23 mouse cellular contexts compared by ENCODE assay signal in the genomic region with DNA sequence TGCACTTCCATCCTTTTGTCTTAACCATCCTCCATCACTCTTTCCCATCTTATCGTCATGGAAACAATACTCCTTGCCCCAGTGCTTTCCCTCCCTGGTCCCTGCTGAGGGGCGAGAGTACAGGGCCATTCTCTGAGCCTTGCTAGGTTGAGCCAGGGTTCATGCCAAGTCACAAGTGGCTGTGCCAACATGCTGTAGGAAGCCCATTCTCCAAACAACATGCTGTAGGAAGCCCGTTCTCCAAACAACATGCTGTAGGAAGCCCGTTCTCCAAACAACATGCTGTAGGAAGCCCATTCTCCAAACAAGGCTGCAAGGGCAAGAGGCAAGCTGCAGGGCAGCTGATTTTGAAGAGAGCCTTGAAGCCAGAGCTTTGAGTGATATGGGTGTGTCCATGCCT. TPM values are rescaled to one million over a fixed set of nuclear protein-coding genes. Genes with fewer than 3 reads are reported as not detected.
A peak's percentile ranks its signal among the peaks of the same experiment; 100 is the strongest.
DNase-seq lines count a peak whose midpoint lies in the region; ATAC-seq lines count a peak whose summit lies in the region.
"Had no signal": no experiment of that assay in that cellular context is flagged by ENCODE, and none has a peak within 500 bp of the region (broad histone marks: within the 10 kb centered on the region; RNA-seq: fewer than 3 reads in every experiment).

No protein-coding gene starts in this region.

- peaks cover 7% of the 10 kb centered on the region for H3K4me1 ChIP-seq in heart, embryonic 10.5 days
- H3K4me1 ChIP-seq in lung, embryonic 16.5 days (replicated peaks; ENCODE audit: control insufficient read depth, insufficient read depth, low read length) = peaks cover 4% of the 10 kb centered on the region

- H3K36me3 ChIP-seq in heart, embryonic 10.5 days = no peaks in the 10 kb centered on the region
- no peaks in the 10 kb centered on the region for H3K36me3 ChIP-seq in lung, embryonic 16.5 days (ENCODE audit: control insufficient read depth, insufficient read depth, low read length)
- H3K36me3 ChIP-seq: embryonic facial prominence, embryonic 13.5 days; forebrain, embryonic 12.5 days; heart, embryonic 15.5 days; hindbrain, embryonic 10.5 days had no signal

- no peaks in the 10 kb centered on the region for H3K9me3 ChIP-seq in heart, embryonic 10.5 days
- no peaks in the 10 kb centered on the region for H3K9me3 ChIP-seq in lung, embryonic 16.5 days (ENCODE audit: control insufficient read depth, low read length)
- H3K9me3 ChIP-seq: embryonic facial prominence, embryonic 13.5 days; forebrain, embryonic 12.5 days; heart, embryonic 15.5 days; hindbrain, embryonic 10.5 days had no signal

- peak; percentile 43 for DNase-seq in heart, embryonic 10.5 days (ENCODE audit: low spot score)
- DNase-seq in heart, postnatal 36 days = no peak
- DNase-seq in lung, postnatal 25 days (ENCODE audit: low spot score) = peak; percentile 55
- no peak for DNase-seq in spleen, postnatal 4 days (ENCODE audit: low spot score in 2 of 2)
- no peak for DNase-seq in spleen, postnatal 36 days (ENCODE audit: low spot score in 2 of 2)
- DNase-seq in right cerebral cortex, adult 2 months (ENCODE audit: low spot score in 2 of 2) = no peak
- DNase-seq: adrenal gland, postnatal 10 days; B cell, adult 2 months; cerebellum, adult 11-12 months; cerebellum, adult 9-10 months; cerebellum, postnatal 25 days; gastrocnemius, postnatal 10 days; heart, adult 18-20 months; heart, postnatal 14 days had no signal

- H3K9ac ChIP-seq in lung, embryonic 16.5 days (ENCODE audit: low read length) = no peak overlapping the region
- H3K9ac ChIP-seq: embryonic facial prominence, embryonic 13.5 days; forebrain, embryonic 12.5 days; heart, embryonic 15.5 days; hindbrain, embryonic 14.5 days had no signal

- no peak overlapping the region for H3K4me2 ChIP-seq in lung, embryonic 16.5 days (ENCODE audit: low read depth, low read length)
- H3K4me2 ChIP-seq: embryonic facial prominence, embryonic 13.5 days; forebrain, embryonic 12.5 days; heart, embryonic 11.5 days; heart, embryonic 15.5 days; hindbrain, embryonic 14.5 days had no signal

- H3K27me3 ChIP-seq in heart, embryonic 10.5 days (ENCODE audit: insufficient read depth, poor library complexity, severe bottlenecking) = no peaks in the 10 kb centered on the region
- H3K27me3 ChIP-seq in lung, embryonic 16.5 days (ENCODE audit: control insufficient read depth, insufficient read depth, low read depth, low read length) = no peaks in the 10 kb centered on the region
- H3K27me3 ChIP-seq: embryonic facial prominence, embryonic 13.5 days; heart, embryonic 15.5 days had no signal

- 86% methylated on average over 4 of the region's 4 CpGs for WGBS in heart, embryonic 10.5 days
- WGBS in lung, embryonic 16.5 days = 57% methylated on average over 4 of the region's 4 CpGs

- peak; percentile 51 for ATAC-seq in lung, embryonic 16.5 days (ENCODE audit: low read depth)
- ATAC-seq: forebrain, embryonic 16.5 days had no signal

- intact Hi-C loops in heart, postnatal 36 days (cut with DNase I) = no loop called here

- no peak overlapping the region for H3K4me3 ChIP-seq in heart, embryonic 10.5 days
- no peak overlapping the region for H3K4me3 ChIP-seq in lung, embryonic 16.5 days (ENCODE audit: low read length)
- H3K4me3 ChIP-seq: embryonic facial prominence, embryonic 13.5 days; forebrain, embryonic 12.5 days; heart, embryonic 15.5 days; hindbrain, embryonic 10.5 days had no signal

- no peak overlapping the region for H3K27ac ChIP-seq in heart, embryonic 10.5 days
- 0 out of 2 replicates have a peak overlapping the region, but pooled peaks have one; percentile 42 for H3K27ac ChIP-seq in lung, embryonic 16.5 days (ENCODE audit: low read length)
- H3K27ac ChIP-seq: embryonic facial prominence, embryonic 13.5 days; forebrain, embryonic 12.5 days; heart, embryonic 15.5 days; hindbrain, embryonic 10.5 days; hindbrain, embryonic 14.5 days had no signal

RNA-seq across cellular contexts. Expression of a gene that starts 32.3 kb away (rescaled TPM):
- 12.4 and 14.4 TPM in 2 replicates for polyA plus RNA-seq in heart, embryonic 10.5 days (2016; fragmentation: Nextera tagmentation; extraction: Ambion mirVana)
- 1 to 10 TPM; 7.9 to 9.6 TPM for total RNA-seq in heart, postnatal 36 days (2021)
- 9.1 and 9.9 TPM in 2 replicates for polyA plus RNA-seq in lung, embryonic 16.5 days (2015; fragmentation: Nextera tagmentation; extraction: Ambion mirVana)

RNA-seq across cellular contexts. Expression of a gene that starts 32.5 kb away (rescaled TPM):
- polyA plus RNA-seq in heart, embryonic 10.5 days (2016; fragmentation: Nextera tagmentation; extraction: Ambion mirVana) = 9.5 and 10.2 TPM in 2 replicates
- total RNA-seq in heart, postnatal 36 days (2021) = 10 to 100 TPM; 12.6 to 14.8 TPM
- polyA plus RNA-seq in lung, embryonic 16.5 days (2015; fragmentation: Nextera tagmentation; extraction: Ambion mirVana) = 12.3 and 12.6 TPM in 2 replicates

RNA-seq across cellular contexts. Expression of a gene that starts 38.3 kb away (rescaled TPM):
- polyA plus RNA-seq in heart, embryonic 10.5 days (2016; fragmentation: Nextera tagmentation; extraction: Ambion mirVana) = 0.10 and 0.18 TPM in 2 replicates
- total RNA-seq in heart, postnatal 36 days (2021) = not detected
- polyA plus RNA-seq in lung, embryonic 16.5 days (2015; fragmentation: Nextera tagmentation; extraction: Ambion mirVana) = 11.0 and 13.2 TPM in 2 replicates
- total RNA-seq: MEL had no signal

Comparison
In these comparisons a context has a peak if more than half of its experiments do, and no peak if none do; other contexts are left out.
1. DNase-seq: peak in heart, embryonic 10.5 days (single experiment) and lung, postnatal 25 days (single experiment); none in heart, postnatal 36 days (0 of 2), spleen, postnatal 4 days (0 of 2), spleen, postnatal 36 days (0 of 2) and right cerebral cortex, adult 2 months (0 of 2).
2. RNA of a gene that starts 38.3 kb away (polyA plus RNA-seq): 11.0 to 13.2 TPM in lung, embryonic 16.5 days; 0.10 to 0.18 TPM in heart, embryonic 10.5 days; every median in the first group is over 10 times any median in the second.